Mouse (Mus musculus): ENCODE measurements around the gene Ubash3b. TPM values are rescaled to one million over a fixed set of nuclear protein-coding genes. Genes with fewer than 3 reads are reported as not detected.

Gene Ubash3b
- polyA plus RNA-seq, 1 experiment from 2014 or later = 10.3 TPM

- WGBS (ENCODE audit: missing documents) = 50% methylated on average over 14 of the region's 14 CpGs
- Histone ChIP-seq H3K4me3 (ENCODE audit: inconsistent target) (no peak overlapping the region), H3K36me3 (ENCODE audit: inconsistent target) (no peaks in the 10 kb centered on the region), H3K79me2 (ENCODE audit: inconsistent target) (peaks cover 92% of the 10 kb centered on the region), H3K27ac (no peak overlapping the region)
Measured at GRCm38 (mm10) chr9:41108324-41109180, 52.9 kb downstream of the Ubash3b start.

GRCm38 (mm10) chr9:41105201-41105643 is 56.3 kb downstream of the Ubash3b start:
- Histone ChIP-seq H3K36me3 (ENCODE audit: inconsistent target) (no peaks in the 10 kb centered on the region), H3K27ac (peak overlapping the region; percentile 73), H3K79me2 (ENCODE audit: inconsistent target) (peaks cover 92% of the 10 kb centered on the region), H3K4me3 (ENCODE audit: inconsistent target) (no peak overlapping the region)
- whole genome bisulfite sequencing (ENCODE audit: missing documents) = 8% methylated on average over 7 of the region's 7 CpGs

GRCm38 (mm10) chr9:41103722-41104121 is 57.8 kb downstream of the Ubash3b start:
- peaks cover 93% of the 10 kb centered on the region for H3K79me2 ChIP-seq (ENCODE audit: inconsistent target)
- 92% methylated on average over 8 of the region's 8 CpGs for WGBS (ENCODE audit: missing documents)
- no peak overlapping the region for H3K27ac ChIP-seq
- H3K4me3 ChIP-seq (ENCODE audit: inconsistent target) = no peak overlapping the region
- no peaks in the 10 kb centered on the region for H3K36me3 ChIP-seq (ENCODE audit: inconsistent target)

- Histone ChIP-seq H3K27ac (no peak overlapping the region), H3K4me3 (ENCODE audit: inconsistent target) (no peak overlapping the region), H3K36me3 (ENCODE audit: inconsistent target) (no peaks in the 10 kb centered on the region), H3K79me2 (ENCODE audit: inconsistent target) (peaks cover 93% of the 10 kb centered on the region)
- WGBS (ENCODE audit: missing documents) = 90% methylated on average over 10 of the region's 10 CpGs
Measured at GRCm38 (mm10) chr9:41102613-41103012, 58.9 kb downstream of the Ubash3b start.

GRCm38 (mm10) chr9:41099897-41100296 is 61.6 kb downstream of the Ubash3b start:
- Histone ChIP-seq H3K79me2 (ENCODE audit: inconsistent target) (peaks cover 99% of the 10 kb centered on the region), H3K27ac (no peak overlapping the region), H3K4me3 (ENCODE audit: inconsistent target) (no peak overlapping the region), H3K36me3 (ENCODE audit: inconsistent target) (no peaks in the 10 kb centered on the region)
- WGBS (ENCODE audit: missing documents) = 91% methylated on average over 8 of the region's 8 CpGs

GRCm38 (mm10) chr9:41099067-41099466 is 62.4 kb downstream of the Ubash3b start:
- 82% methylated on average over 5 of the region's 5 CpGs for WGBS (ENCODE audit: missing documents)
- peaks cover 100% of the 10 kb centered on the region for H3K79me2 ChIP-seq (ENCODE audit: inconsistent target)
- no peak overlapping the region for H3K27ac ChIP-seq
- H3K4me3 ChIP-seq (ENCODE audit: inconsistent target) = no peak overlapping the region
- no peaks in the 10 kb centered on the region for H3K36me3 ChIP-seq (ENCODE audit: inconsistent target)

GRCm38 (mm10) chr9:41098065-41098464 is 63.4 kb downstream of the Ubash3b start:
- H3K79me2 ChIP-seq (ENCODE audit: inconsistent target) = peaks cover 100% of the 10 kb centered on the region
- H3K4me3 ChIP-seq (ENCODE audit: inconsistent target) = no peak overlapping the region
- H3K36me3 ChIP-seq (ENCODE audit: inconsistent target) = no peaks in the 10 kb centered on the region
- no peak overlapping the region for H3K27ac ChIP-seq
- 98% methylated on average over 6 of the region's 6 CpGs for WGBS (ENCODE audit: missing documents)

- Histone ChIP-seq H3K36me3 (ENCODE audit: inconsistent target) (no peaks in the 10 kb centered on the region), H3K27ac (no peak overlapping the region), H3K4me3 (ENCODE audit: inconsistent target) (no peak overlapping the region), H3K79me2 (ENCODE audit: inconsistent target) (peaks cover 82% of the 10 kb centered on the region)
- 96% methylated on average over 12 of the region's 12 CpGs for WGBS (ENCODE audit: missing documents)
Measured at GRCm38 (mm10) chr9:41091993-41092392, 69.5 kb downstream of the Ubash3b start.

- Histone ChIP-seq H3K27ac (no peak overlapping the region), H3K36me3 (ENCODE audit: inconsistent target) (no peaks in the 10 kb centered on the region), H3K79me2 (ENCODE audit: inconsistent target) (peaks cover 82% of the 10 kb centered on the region), H3K4me3 (ENCODE audit: inconsistent target) (no peak overlapping the region)
- 96% methylated on average over 7 of the region's 7 CpGs for WGBS (ENCODE audit: missing documents)
Measured at GRCm38 (mm10) chr9:41091187-41091586, 70.3 kb downstream of the Ubash3b start.

GRCm38 (mm10) chr9:41087831-41088383 is 73.6 kb downstream of the Ubash3b start:
- peaks cover 65% of the 10 kb centered on the region for H3K79me2 ChIP-seq (ENCODE audit: inconsistent target)
- H3K27ac ChIP-seq = peak overlapping the region; percentile 27
- H3K36me3 ChIP-seq (ENCODE audit: inconsistent target) = no peaks in the 10 kb centered on the region
- H3K4me3 ChIP-seq (ENCODE audit: inconsistent target) = no peak overlapping the region
- WGBS (ENCODE audit: missing documents) = 35% methylated on average over 9 of the region's 9 CpGs

- Histone ChIP-seq H3K36me3 (ENCODE audit: inconsistent target) (no peaks in the 10 kb centered on the region), H3K4me3 (ENCODE audit: inconsistent target) (no peak overlapping the region), H3K79me2 (ENCODE audit: inconsistent target) (peaks cover 66% of the 10 kb centered on the region), H3K27ac (peak overlapping the region; percentile 41)
- WGBS (ENCODE audit: missing documents) = 12% methylated on average over 11 of the region's 11 CpGs
Measured at GRCm38 (mm10) chr9:41084191-41084901, 77.2 kb downstream of the Ubash3b start.

- Histone ChIP-seq H3K79me2 (ENCODE audit: inconsistent target) (peaks cover 71% of the 10 kb centered on the region), H3K4me3 (ENCODE audit: inconsistent target) (no peak overlapping the region), H3K27ac (peak overlapping the region; percentile 41), H3K36me3 (ENCODE audit: inconsistent target) (no peaks in the 10 kb centered on the region)
- 31% methylated on average over 6 of the region's 6 CpGs for WGBS (ENCODE audit: missing documents)
Measured at GRCm38 (mm10) chr9:41083386-41084055, 78.0 kb downstream of the Ubash3b start.

- WGBS (ENCODE audit: missing documents) = 24% methylated on average over 3 of the region's 3 CpGs
- Histone ChIP-seq H3K36me3 (ENCODE audit: inconsistent target) (no peaks in the 10 kb centered on the region), H3K4me3 (ENCODE audit: inconsistent target) (no peak overlapping the region), H3K79me2 (ENCODE audit: inconsistent target) (peaks cover 77% of the 10 kb centered on the region), H3K27ac (0 out of 2 replicates have a peak overlapping the region, but pooled peaks have one; percentile 5)
Measured at GRCm38 (mm10) chr9:41082891-41083290, 78.6 kb downstream of the Ubash3b start.

- Histone ChIP-seq H3K4me3 (ENCODE audit: inconsistent target) (no peak overlapping the region), H3K79me2 (ENCODE audit: inconsistent target) (peaks cover 79% of the 10 kb centered on the region), H3K36me3 (ENCODE audit: inconsistent target) (no peaks in the 10 kb centered on the region), H3K27ac (no peak overlapping the region)
- 41% methylated on average over 5 of the region's 5 CpGs for WGBS (ENCODE audit: missing documents)
Measured at GRCm38 (mm10) chr9:41080877-41081276, 80.6 kb downstream of the Ubash3b start.

All from macrophage (primary cell).